ENCODE assay signal across 17 mouse cellular contexts in the genomic region with DNA sequence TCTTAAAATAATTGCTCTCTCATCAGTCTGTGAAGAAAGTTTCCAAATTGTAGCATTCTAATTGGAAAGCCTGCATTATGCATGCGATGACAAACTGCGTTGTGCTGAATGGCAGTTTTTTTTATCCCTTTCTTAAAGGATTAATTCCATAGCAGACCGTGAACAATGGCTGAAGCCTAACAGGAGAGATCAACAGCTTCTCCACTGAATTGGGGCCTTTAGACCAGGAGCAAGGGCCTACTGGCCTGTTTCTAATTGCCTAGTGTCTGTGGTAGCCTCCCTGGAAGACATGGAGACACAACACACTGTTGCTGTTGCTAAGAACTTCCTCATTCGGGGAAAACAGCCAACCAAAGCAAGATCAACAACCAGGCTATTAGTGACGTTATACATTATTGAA.
A peak's percentile ranks its signal among the peaks of the same experiment; 100 is the strongest.
DNase-seq lines count a peak whose midpoint lies in the region; ATAC-seq lines count a peak whose summit lies in the region.
"Had no signal": no experiment of that assay in that cellular context is flagged by ENCODE, and none has a peak within 500 bp of the region (broad histone marks: within the 10 kb centered on the region; RNA-seq: fewer than 3 reads in every experiment).

No protein-coding gene starts in this region.

- H3K9ac ChIP-seq in hindbrain, embryonic 16.5 days (ENCODE audit: low read depth, low read length): no peak overlapping the region
- H3K9ac ChIP-seq in forebrain, embryonic 11.5 days (ENCODE audit: low read length): no peak overlapping the region
- no peak overlapping the region for H3K9ac ChIP-seq in hindbrain, embryonic 12.5 days
- H3K9ac ChIP-seq in midbrain, embryonic 15.5 days: no peak overlapping the region
- H3K9ac ChIP-seq: liver, embryonic 13.5 days had no signal

- no peak for ATAC-seq in hindbrain, embryonic 16.5 days
- peak; percentile 86 for ATAC-seq in forebrain, embryonic 11.5 days (replicated peaks; ENCODE audit: low FRiP score)
- ATAC-seq in hindbrain, embryonic 12.5 days (ENCODE audit: low FRiP score): no peak
- ATAC-seq in midbrain, embryonic 15.5 days (replicated peaks): no peak
- ATAC-seq: activated CD4-positive, CD25-positive, alpha-beta regulatory T cell, adult 4 months; Patski had no signal

- intact Hi-C loops in heart, postnatal 25 days (cut with DNase I): no loop called here

- no peak for DNase-seq in hindbrain, embryonic 10.5 days (ENCODE audit: low spot score)
- DNase-seq in forebrain, embryonic 11.5 days (ENCODE audit: low spot score): no peak
- DNase-seq in urinary bladder, postnatal 4 days (ENCODE audit: low spot score in 2 of 2): no peak
- no peak for DNase-seq in heart, postnatal 25 days (ENCODE audit: low spot score)
- DNase-seq: cerebellum, adult 9-11 months; gastrocnemius, postnatal 36 days; heart, postnatal 36 days had no signal

- 32% methylated on average over 5 of the region's 5 CpGs for WGBS in hindbrain, embryonic 10.5 days
- 21% methylated on average over 5 of the region's 5 CpGs for WGBS in hindbrain, embryonic 16.5 days
- 11% methylated on average over 5 of the region's 5 CpGs for WGBS in forebrain, embryonic 11.5 days
- 32% methylated on average over 5 of the region's 5 CpGs for WGBS in hindbrain, embryonic 12.5 days
- WGBS in midbrain, embryonic 15.5 days: 9% methylated on average over 5 of the region's 5 CpGs

- H3K36me3 ChIP-seq in hindbrain, embryonic 10.5 days: no peaks in the 10 kb centered on the region
- H3K36me3 ChIP-seq in hindbrain, embryonic 16.5 days (ENCODE audit: control insufficient read depth, insufficient read depth, low read length): no peaks in the 10 kb centered on the region
- no peaks in the 10 kb centered on the region for H3K36me3 ChIP-seq in forebrain, embryonic 11.5 days (ENCODE audit: control insufficient read depth, insufficient read depth, low read length)
- H3K36me3 ChIP-seq in hindbrain, embryonic 12.5 days: no peaks in the 10 kb centered on the region
- H3K36me3 ChIP-seq in midbrain, embryonic 15.5 days (replicated peaks): 0 out of 2 replicates have a peak, but pooled peaks cover under 1% of the 10 kb centered on the region
- H3K36me3 ChIP-seq: heart, embryonic 10.5 days; liver, embryonic 13.5 days had no signal

- no peak overlapping the region for H3K4me2 ChIP-seq in hindbrain, embryonic 16.5 days (ENCODE audit: low read length)
- peak overlapping the region; percentile 19; the same call in 1 of the 2 replicates for H3K4me2 ChIP-seq in forebrain, embryonic 11.5 days (ENCODE audit: low read depth, low read length, severe bottlenecking)
- H3K4me2 ChIP-seq in hindbrain, embryonic 12.5 days (replicated peaks): no peak overlapping the region
- no peak overlapping the region for H3K4me2 ChIP-seq in midbrain, embryonic 15.5 days
- H3K4me2 ChIP-seq: liver, embryonic 13.5 days had no signal

- peak overlapping the region; percentile 71; the same call in 1 of the 2 replicates for H3K27ac ChIP-seq in hindbrain, embryonic 10.5 days
- no peak overlapping the region for H3K27ac ChIP-seq in hindbrain, embryonic 16.5 days (ENCODE audit: low read depth, low read length)
- H3K27ac ChIP-seq in forebrain, embryonic 11.5 days (ENCODE audit: low read depth, low read length): no peak overlapping the region; the same call in 1 of the 2 replicates
- peak overlapping the region; percentile 58; the same call in 1 of the 2 replicates for H3K27ac ChIP-seq in hindbrain, embryonic 12.5 days
- H3K27ac ChIP-seq in midbrain, embryonic 15.5 days: peak overlapping the region; percentile 45
- H3K27ac ChIP-seq: kidney, postnatal 0 days; left cerebral cortex, adult 2 months; liver, embryonic 13.5 days had no signal

- H3K4me3 ChIP-seq in hindbrain, embryonic 10.5 days: no peak overlapping the region
- H3K4me3 ChIP-seq in hindbrain, embryonic 16.5 days (ENCODE audit: low read length): no peak overlapping the region
- no peak overlapping the region for H3K4me3 ChIP-seq in forebrain, embryonic 11.5 days (ENCODE audit: low read depth, low read length)
- H3K4me3 ChIP-seq in hindbrain, embryonic 12.5 days: no peak overlapping the region
- H3K4me3 ChIP-seq in midbrain, embryonic 15.5 days: no peak overlapping the region
- H3K4me3 ChIP-seq: heart, embryonic 10.5 days; left cerebral cortex, adult 2 months; liver, embryonic 13.5 days; myocyte had no signal

- no peaks in the 10 kb centered on the region for H3K9me3 ChIP-seq in hindbrain, embryonic 10.5 days
- no peaks in the 10 kb centered on the region for H3K9me3 ChIP-seq in hindbrain, embryonic 16.5 days (ENCODE audit: control insufficient read depth, low read length)
- no peaks in the 10 kb centered on the region for H3K9me3 ChIP-seq in forebrain, embryonic 11.5 days (ENCODE audit: control insufficient read depth, low read length)
- H3K9me3 ChIP-seq in hindbrain, embryonic 12.5 days (replicated peaks): no peaks in the 10 kb centered on the region
- no peaks in the 10 kb centered on the region for H3K9me3 ChIP-seq in midbrain, embryonic 15.5 days
- H3K9me3 ChIP-seq: heart, embryonic 10.5 days; liver, embryonic 13.5 days had no signal

- no peaks in the 10 kb centered on the region for H3K27me3 ChIP-seq in hindbrain, embryonic 10.5 days (ENCODE audit: insufficient read depth, poor library complexity, severe bottlenecking)
- H3K27me3 ChIP-seq in hindbrain, embryonic 16.5 days (replicated peaks; ENCODE audit: control insufficient read depth, insufficient read depth, low read length): no peaks in the 10 kb centered on the region
- H3K27me3 ChIP-seq in forebrain, embryonic 11.5 days (ENCODE audit: control insufficient read depth, insufficient read depth, low read length): 0 out of 2 replicates have a peak, but pooled peaks cover 4% of the 10 kb centered on the region
- no peaks in the 10 kb centered on the region for H3K27me3 ChIP-seq in hindbrain, embryonic 12.5 days
- no peaks in the 10 kb centered on the region for H3K27me3 ChIP-seq in midbrain, embryonic 15.5 days (replicated peaks)
- H3K27me3 ChIP-seq: liver, embryonic 13.5 days; Patski had no signal

- peaks cover 29% of the 10 kb centered on the region for H3K4me1 ChIP-seq in hindbrain, embryonic 10.5 days (replicated peaks)
- peaks cover 12% of the 10 kb centered on the region for H3K4me1 ChIP-seq in hindbrain, embryonic 16.5 days (ENCODE audit: control insufficient read depth, insufficient read depth, low read depth, low read length)
- peaks cover 14% of the 10 kb centered on the region for H3K4me1 ChIP-seq in forebrain, embryonic 11.5 days (replicated peaks; ENCODE audit: control insufficient read depth, insufficient read depth, low read length)
- H3K4me1 ChIP-seq in hindbrain, embryonic 12.5 days: peaks cover 25% of the 10 kb centered on the region
- peaks cover 12% of the 10 kb centered on the region for H3K4me1 ChIP-seq in midbrain, embryonic 15.5 days

Comparison
In these comparisons a context has a peak if more than half of its experiments do, and no peak if none do; other contexts are left out.
1. H3K27ac ChIP-seq: peak in hindbrain, embryonic 10.5 days (single experiment), hindbrain, embryonic 12.5 days (single experiment) and midbrain, embryonic 15.5 days (single experiment); none in hindbrain, embryonic 16.5 days (single experiment) and forebrain, embryonic 11.5 days (single experiment).